Mouse (Mus musculus) lung, adult 2 months (tissue): ENCODE measurements around the gene Syne3.

Source experiments
- CTCF ChIP-seq: fragments of 200-500 bp; IDR thresholded peaks from 2 replicates; pipeline ENCODE4 v1.5.1; 2011; ENCODE audit warnings: mild to moderate bottlenecking, low read length, control low read depth; ENCODE audit not compliant: insufficient read depth
- POLR2A ChIP-seq: fragments of 200-500 bp; IDR thresholded peaks from 2 replicates; pipeline ENCODE4 v1.6.1; 2011; ENCODE audit warnings: low read depth, mild to moderate bottlenecking, control low read depth, low read length, borderline replicate concordance; ENCODE audit errors: extremely low read depth

- no peak for TF ChIP-seq POLR2A
- no peak for TF ChIP-seq CTCF
Measured at GRCm38 (mm10) chr12:104925035-104925434, 84.6 kb downstream of the Syne3 start.
